Mouse (Mus musculus) embryonic facial prominence, embryonic 12.5 days (tissue): ENCODE measurements at regions not wholly inside any gene's neighbourhood (a gene's known extent, or its start where the extent isn't known, plus 50 kb on each side); places are given as distances from the start of the nearest gene placed in this dataset.

Experiments
- ATAC-seq: fragments of 200-750 bp; cut with Nextera tagmentation; 2 replicates; pipeline ENCODE4 v1.8.0; 2017; ENCODE audit not compliant: insufficient number of reproducible peaks, insufficient read depth, low FRiP score, low TSS enrichment
- H3K27ac ChIP-seq: fragments of 300-500 bp; sonication (generic); 2 replicates; pipeline ENCODE4 v1.5.1; 2016; ENCODE audit warnings: mild to moderate bottlenecking
- H3K27me3 ChIP-seq: fragments of 300-500 bp; sonication (generic); 2 replicates; pipeline ENCODE4 v1.6.1; 2016; ENCODE audit warnings: mild to moderate bottlenecking, moderate library complexity
- H3K36me3 ChIP-seq: fragments of 300-500 bp; sonication (generic); 2 replicates; pipeline ENCODE4 v1.6.1; 2016; ENCODE audit warnings: mild to moderate bottlenecking
- H3K4me1 ChIP-seq: fragments of 300-500 bp; sonication (generic); 2 replicates; pipeline ENCODE4 v1.6.1; 2016
- H3K4me2 ChIP-seq: fragments of 300-500 bp; sonication (generic); replicated peaks from 2 replicates; pipeline ENCODE4 v1.6.1; 2016; ENCODE audit warnings: mild to moderate bottlenecking, moderate library complexity
- H3K4me3 ChIP-seq: fragments of 300-500 bp; sonication (generic); 2 replicates; pipeline ENCODE4 v1.5.1; 2016; ENCODE audit warnings: mild to moderate bottlenecking
- H3K9ac ChIP-seq: fragments of 300-500 bp; sonication (generic); 2 replicates; pipeline ENCODE4 v1.6.1; 2016; ENCODE audit warnings: mild to moderate bottlenecking, moderate library complexity
- H3K9me3 ChIP-seq: fragments of 300-500 bp; sonication (generic); 2 replicates; pipeline ENCODE4 v1.6.1; 2016; ENCODE audit warnings: mild to moderate bottlenecking, moderate library complexity
- WGBS: fragments of 180-500 bp; shearing (Covaris S2); methylation state at CpG from one replicate; pipeline ENCODE4 v1.1.7; 2016; 5-methylcytosine and 5-hydroxymethylcytosine counted together

DNA sequence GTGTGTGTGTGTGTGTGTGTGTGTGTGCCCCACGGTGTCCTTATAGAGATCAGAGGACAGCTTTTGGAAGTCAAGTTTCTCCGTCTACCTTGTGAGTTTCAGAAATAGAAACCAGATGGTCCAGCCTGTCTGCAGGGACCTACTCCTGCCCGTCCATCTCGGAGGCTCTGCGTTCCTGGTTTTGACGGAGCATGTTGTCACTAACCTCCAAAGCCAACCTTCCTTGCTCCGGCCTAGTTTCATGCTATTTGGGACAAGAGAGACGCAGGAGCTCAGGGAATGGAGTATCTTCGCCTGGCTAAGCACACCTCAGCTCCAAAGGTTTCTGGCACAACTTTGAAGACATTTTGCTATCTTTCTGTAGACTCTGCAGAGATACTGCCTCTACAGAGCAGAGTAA is 54.2 kb upstream of the Chd2 start:
- WGBS: 16% methylated on average over 9 of the region's 9 CpGs
- Histone ChIP-seq H3K4me3 (no peak overlapping the region), H3K36me3 (no peaks in the 10 kb centered on the region; the same call in 1 of the 2 replicates), H3K27me3 (no peaks in the 10 kb centered on the region), H3K4me1 (peaks cover 36% of the 10 kb centered on the region), H3K4me2 (peak overlapping the region; percentile 51), H3K9ac (peak overlapping the region; percentile 15; the same call in 1 of the 2 replicates), H3K27ac (peak overlapping the region; percentile 92), H3K9me3 (peaks cover 5% of the 10 kb centered on the region; the same call in 1 of the 2 replicates)
- ATAC-seq: no peak

DNA sequence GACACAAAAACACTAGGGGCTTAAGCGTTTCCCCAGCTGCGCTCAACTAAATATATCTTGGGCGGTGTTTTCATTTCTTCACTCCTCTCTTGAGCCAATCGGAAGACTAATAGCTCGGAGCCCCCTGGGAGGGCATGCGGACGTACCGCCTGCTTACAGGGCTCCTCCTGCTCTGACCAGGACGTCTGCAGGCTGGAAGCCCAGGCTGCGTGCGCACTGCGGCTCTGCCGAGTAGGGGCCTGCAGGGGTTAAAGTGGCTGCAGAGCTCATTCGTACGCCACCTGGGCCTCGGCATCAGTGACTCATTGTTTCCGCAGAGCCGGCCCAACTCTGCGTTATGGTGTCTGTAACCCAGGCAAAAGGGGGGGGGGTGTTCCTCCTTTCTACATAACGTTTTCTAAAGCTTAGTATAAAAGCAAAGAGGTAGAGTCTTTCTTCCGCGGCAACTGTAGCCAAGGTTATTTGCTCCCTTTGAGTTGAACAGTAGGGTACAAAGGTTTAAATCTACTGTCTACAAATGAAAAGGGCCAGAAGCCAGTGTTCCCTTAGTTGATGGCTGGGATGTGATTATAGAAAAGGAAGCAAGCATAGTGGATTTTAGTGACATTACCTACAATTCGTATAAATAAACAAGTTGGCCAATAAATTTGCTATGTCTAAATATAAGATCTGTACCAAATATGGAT is 53.7 kb upstream of the Chd2 start:
- Histone ChIP-seq H3K4me2 (peak overlapping the region; percentile 51), H3K9ac (peak overlapping the region; percentile 20; the same call in 1 of the 2 replicates), H3K36me3 (no peaks in the 10 kb centered on the region; the same call in 1 of the 2 replicates), H3K4me3 (peak overlapping the region; percentile 8), H3K9me3 (peaks cover 5% of the 10 kb centered on the region; the same call in 1 of the 2 replicates), H3K4me1 (peaks cover 36% of the 10 kb centered on the region), H3K27ac (peak overlapping the region; percentile 92), H3K27me3 (no peaks in the 10 kb centered on the region)
- ATAC-seq: peak; percentile 98
- WGBS: 1% methylated on average over 23 of the region's 23 CpGs

DNA sequence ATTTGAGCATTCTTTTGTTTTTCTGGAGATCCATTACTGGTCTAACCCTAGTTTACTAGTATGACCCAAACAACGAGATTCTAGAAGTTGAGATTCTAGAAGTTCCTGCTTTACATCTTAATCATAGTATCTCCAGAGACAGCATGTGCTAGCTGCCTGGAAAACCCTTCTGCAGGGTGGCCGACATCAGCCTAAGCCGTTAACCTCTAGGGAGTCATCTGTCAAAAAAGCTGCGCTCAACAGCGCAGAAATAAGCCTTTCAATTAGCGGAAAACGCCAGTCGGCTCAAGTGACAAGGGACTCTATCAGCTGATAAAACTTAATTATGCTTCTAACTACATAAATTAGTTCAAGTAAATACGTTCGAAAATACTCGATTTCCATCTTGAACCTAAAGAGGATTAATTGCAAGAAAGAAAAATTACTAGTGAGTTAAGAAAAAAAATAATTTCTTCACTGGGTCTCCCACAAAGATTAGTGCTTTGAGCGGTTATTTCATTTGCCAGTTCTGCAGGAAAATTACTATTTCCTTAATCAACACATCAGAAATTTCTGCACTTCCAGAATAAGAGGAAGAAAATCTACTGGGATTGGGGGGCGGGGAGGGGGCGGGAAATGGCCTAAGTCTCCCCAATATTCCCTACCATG is 53.0 kb upstream of the Chd2 start:
- Histone ChIP-seq H3K4me3 (peak overlapping the region; percentile 23), H3K4me2 (peak overlapping the region; percentile 51), H3K9ac (0 out of 2 replicates have a peak overlapping the region, but pooled peaks have one; percentile 20), H3K27me3 (no peaks in the 10 kb centered on the region), H3K36me3 (no peaks in the 10 kb centered on the region), H3K4me1 (peaks cover 36% of the 10 kb centered on the region), H3K27ac (peak overlapping the region; percentile 92), H3K9me3 (0 out of 2 replicates have a peak, but pooled peaks cover under 1% of the 10 kb centered on the region)
- 1% methylated on average over 14 of the region's 14 CpGs for WGBS
- no peak for ATAC-seq

DNA sequence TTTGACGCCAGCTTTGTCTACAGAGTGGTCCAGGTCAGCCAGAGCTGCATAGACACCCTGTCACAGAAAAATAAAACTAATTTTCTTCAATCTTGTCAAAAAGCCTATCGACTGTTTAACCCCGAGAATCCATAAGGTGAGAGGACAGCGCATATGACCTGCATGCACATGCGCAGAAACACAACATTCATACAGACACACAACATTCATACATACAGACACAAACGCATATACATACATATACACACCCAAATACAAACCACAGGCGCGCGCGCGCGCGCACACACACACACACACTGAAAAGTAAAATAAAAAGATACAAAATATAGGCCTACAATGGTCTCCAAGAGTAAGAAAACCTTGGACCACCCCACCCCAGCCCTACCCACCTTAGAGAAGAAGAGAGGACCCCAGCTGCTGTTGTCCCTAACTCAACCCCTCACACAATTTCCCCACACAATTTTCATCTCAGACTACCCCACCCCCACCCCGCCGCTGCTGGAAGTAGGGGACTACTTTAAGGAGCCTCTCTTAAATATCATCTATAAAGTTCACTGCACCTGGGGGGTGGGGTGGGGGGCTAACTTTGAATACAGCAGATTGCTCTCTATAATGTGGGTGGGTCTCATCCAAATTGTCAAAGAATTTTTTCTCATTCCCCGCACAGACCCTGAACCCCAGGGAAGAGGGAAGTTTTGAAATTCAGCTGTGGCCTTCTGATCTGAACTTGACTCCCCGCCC is 52.2 kb upstream of the Chd2 start:
- Histone ChIP-seq H3K27me3 (no peaks in the 10 kb centered on the region), H3K4me3 (no peak overlapping the region), H3K9ac (no peak overlapping the region), H3K9me3 (no peaks in the 10 kb centered on the region), H3K36me3 (no peaks in the 10 kb centered on the region), H3K4me1 (peaks cover 44% of the 10 kb centered on the region), H3K4me2 (peak overlapping the region; percentile 51), H3K27ac (peak overlapping the region; percentile 92)
- WGBS: 70% methylated on average over 17 of the region's 17 CpGs
- no peak for ATAC-seq

DNA sequence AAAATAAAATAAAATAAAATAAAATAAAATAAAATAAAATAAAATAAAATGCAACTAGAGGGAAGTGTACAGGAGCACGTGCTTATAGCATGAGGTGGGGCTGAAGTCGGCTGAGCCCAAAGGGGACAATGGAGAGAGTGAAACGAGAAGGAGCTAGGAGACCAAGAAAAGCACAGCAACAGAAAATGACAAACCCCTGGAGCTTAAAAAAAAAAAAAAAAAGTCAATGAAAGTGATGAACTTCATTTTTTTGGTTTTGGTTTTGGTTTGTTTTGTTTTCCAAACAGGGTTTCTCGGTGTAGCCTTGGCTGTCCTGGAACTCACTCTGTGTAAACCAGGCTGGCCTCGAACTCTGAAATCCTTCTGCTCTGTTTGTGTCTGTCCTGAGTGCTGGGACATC is 51.2 kb upstream of the Chd2 start:
- Histone ChIP-seq H3K27me3 (no peaks in the 10 kb centered on the region), H3K4me3 (no peak overlapping the region), H3K9me3 (no peaks in the 10 kb centered on the region), H3K4me1 (peaks cover 45% of the 10 kb centered on the region), H3K27ac (no peak overlapping the region), H3K36me3 (no peaks in the 10 kb centered on the region), H3K9ac (no peak overlapping the region), H3K4me2 (no peak overlapping the region)
- no peak for ATAC-seq
- 90% methylated on average over 5 of the region's 5 CpGs for WGBS
